Mouse (Mus musculus) CH12.LX (cell line): Measurements from ENCODE around the gene Calcoco2.

Experiments used
- CTCF ChIP-seq, 2 experiments: IDR thresholded peaks in 1 of 2; conservative IDR thresholded peaks in 1 of 2; 2 replicates each; pipeline ENCODE4 v1.5.1; 2011 to 2012; ENCODE audit warnings: low read depth in 2 of 2, low read length in 2 of 2, improper control_type of control experiment in 1 of 2, inconsistent platforms in 1 of 2, mild to moderate bottlenecking in 1 of 2, moderate library complexity in 1 of 2
- E2F4 ChIP-seq: IDR thresholded peaks from 2 replicates; pipeline ENCODE4 v1.6.1; 2011; ENCODE audit warnings: low read depth, low read length, improper control_type of control experiment; ENCODE audit not compliant: insufficient replicate concordance
- EP300 ChIP-seq: IDR thresholded peaks from 2 replicates; pipeline ENCODE4 v1.6.1; 2011; ENCODE audit warnings: low read length, improper control_type of control experiment
- MAX ChIP-seq: IDR thresholded peaks from 2 replicates; pipeline ENCODE4 v1.6.1; 2011; ENCODE audit warnings: low read length, improper control_type of control experiment
- MAZ ChIP-seq: IDR thresholded peaks from 2 replicates; pipeline ENCODE4 v1.6.1; 2012; ENCODE audit warnings: low read depth, mild to moderate bottlenecking, inconsistent platforms, low read length, improper control_type of control experiment, moderate library complexity
- POLR2A ChIP-seq: IDR thresholded peaks from 2 replicates; pipeline ENCODE4 v1.6.1; 2011; ENCODE audit warnings: low read depth, mild to moderate bottlenecking, improper control_type of control experiment, low read length
- RAD21 ChIP-seq: IDR thresholded peaks from 2 replicates; pipeline ENCODE4 v1.6.1; 2011; ENCODE audit warnings: low read depth, mild to moderate bottlenecking, low read length, improper control_type of control experiment, moderate library complexity
- ZC3H11A ChIP-seq: IDR thresholded peaks from 2 replicates; pipeline ENCODE4 v1.6.1; 2012; ENCODE audit warnings: low read depth, mild to moderate bottlenecking, inconsistent platforms, low read length, improper control_type of control experiment
- ZNF384 ChIP-seq: IDR thresholded peaks from 2 replicates; pipeline ENCODE4 v1.6.1; 2012; ENCODE audit warnings: low read depth, low read length, improper control_type of control experiment, inconsistent platforms

DNA sequence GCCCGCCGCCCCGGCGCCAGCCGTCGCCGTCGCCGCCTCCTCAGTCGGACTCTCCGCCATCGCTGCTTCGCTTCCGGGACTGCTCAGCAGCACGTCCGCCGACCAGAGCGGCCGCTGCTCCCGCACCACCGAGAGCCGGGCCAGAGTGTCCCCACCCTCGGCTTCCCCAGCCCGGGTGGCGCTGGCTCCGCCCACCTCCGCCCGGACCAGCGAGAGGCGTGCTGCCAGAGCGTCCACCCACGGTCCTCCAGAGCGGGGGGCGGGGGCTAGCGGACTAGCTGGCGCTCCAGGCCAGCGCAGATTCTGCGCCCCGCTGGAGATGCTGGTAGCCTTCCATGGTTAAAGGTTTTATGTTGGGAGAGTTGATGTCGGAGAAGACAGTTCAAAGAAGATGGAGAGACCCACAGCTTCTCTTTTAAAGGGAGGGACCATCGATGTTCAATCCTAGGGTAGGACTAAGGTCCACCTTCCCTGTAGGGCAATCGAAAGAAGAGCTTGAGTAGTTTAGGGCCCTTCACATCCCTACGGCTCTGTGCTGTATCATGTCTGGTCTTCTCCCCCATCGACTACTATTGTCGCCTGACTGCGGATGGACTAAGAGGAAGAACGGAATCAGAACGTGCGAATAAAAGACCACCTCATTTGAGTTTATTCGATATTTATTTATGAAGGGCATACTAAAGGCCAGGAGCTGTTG lies 46.4 kb downstream of the Calcoco2 start, which contains the start of gene Ube2z:
- no peak for TF ChIP-seq ZC3H11A
- 0 out of 2 replicates have a peak, but pooled peaks have one; percentile 41 for TF ChIP-seq E2F4
- peak; percentile 97 for TF ChIP-seq POLR2A
- peak in 1 of 2 experiments; percentile 61; a peak in 2 of 4 replicates for TF ChIP-seq CTCF (conservative IDR thresholded peaks at IDR 0.05 in 1 of 2, IDR thresholded peaks at IDR 0.05 in 1 of 2; ENCODE audit: low read depth in 2 of 2, low read length in 2 of 2)
- peak; percentile 97 for TF ChIP-seq MAZ
- no peak for TF ChIP-seq MAX
- no peak for TF ChIP-seq EP300
- no peak for TF ChIP-seq ZNF384
- no peak for TF ChIP-seq RAD21
